Mouse (Mus musculus) layer of hippocampus, postnatal 25 days (tissue): Measurements from ENCODE around the gene Ifit1. TPM values are rescaled to one million over a fixed set of nuclear protein-coding genes. Genes with fewer than 3 reads are reported as not detected.

ENCODE experiments used
- DNase-seq, 2 experiments: peaks; one replicate each; pipeline ENCODE4 v3.0.0; 2022; ENCODE audit warnings: mixed read lengths in 2 of 2, low spot score in 1 of 2; ENCODE audit errors: extremely low spot score in 1 of 2
- total RNA-seq, 2 experiments: library from RNA; stranded (reverse); gene quantifications; 2 replicates each; pipeline ENCODE4 v1.2.3; 2021

The Ifit1 gene
- total RNA-seq, 2 experiments from 2014 or later: 0.42 to 0.49 TPM

DNA sequence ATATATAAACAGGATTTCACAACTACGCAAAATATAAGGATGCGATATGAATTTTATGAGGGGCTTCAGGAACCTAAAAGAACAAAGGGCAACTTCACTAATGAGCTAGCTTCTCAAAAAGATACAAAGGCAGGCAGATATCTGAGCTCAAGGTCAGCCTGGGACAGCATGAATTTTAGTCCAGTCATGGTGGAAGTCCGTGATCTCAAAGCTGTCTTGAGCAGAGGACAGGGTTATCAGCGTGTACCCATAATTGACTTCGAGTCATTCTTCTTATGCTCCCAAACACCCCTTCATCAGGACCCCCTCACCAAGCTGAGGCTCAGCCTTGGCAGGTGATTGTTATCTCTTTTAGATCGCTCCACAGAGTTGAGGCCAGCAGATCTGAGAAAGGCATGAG is 10.3 kb downstream of the Ifit1 start:
- no peak for DNase-seq

GRCm38 (mm10) chr19:34655227-34655805 is 14.6 kb downstream of the Ifit1 start:
- no peak for DNase-seq

GRCm38 (mm10) chr19:34656511-34657298 is 16.0 kb downstream of the Ifit1 start:
- no peak for DNase-seq

DNA sequence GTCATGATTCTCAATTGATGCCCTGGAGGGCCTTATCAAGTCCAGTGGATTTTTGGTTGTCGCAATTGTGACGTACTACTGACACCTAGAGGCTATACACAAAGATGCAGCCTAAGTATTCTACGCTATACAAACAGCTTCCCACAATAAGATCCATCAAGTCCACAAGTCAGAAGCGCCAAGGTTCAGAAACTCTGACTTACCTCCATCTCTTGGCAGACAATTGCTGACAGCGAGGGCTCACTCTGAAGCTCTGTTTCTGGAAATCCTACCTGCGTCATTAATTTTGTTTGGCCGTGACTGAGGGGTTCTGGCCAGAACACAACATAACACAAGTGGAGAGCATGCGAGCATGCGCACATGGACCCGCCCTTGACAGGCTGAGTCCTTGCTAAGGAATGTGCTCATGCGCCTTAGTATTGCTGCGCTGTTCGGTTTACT is 21.4 kb downstream of the Ifit1 start:
- DNase-seq: peak; percentile 17 to 34

DNA sequence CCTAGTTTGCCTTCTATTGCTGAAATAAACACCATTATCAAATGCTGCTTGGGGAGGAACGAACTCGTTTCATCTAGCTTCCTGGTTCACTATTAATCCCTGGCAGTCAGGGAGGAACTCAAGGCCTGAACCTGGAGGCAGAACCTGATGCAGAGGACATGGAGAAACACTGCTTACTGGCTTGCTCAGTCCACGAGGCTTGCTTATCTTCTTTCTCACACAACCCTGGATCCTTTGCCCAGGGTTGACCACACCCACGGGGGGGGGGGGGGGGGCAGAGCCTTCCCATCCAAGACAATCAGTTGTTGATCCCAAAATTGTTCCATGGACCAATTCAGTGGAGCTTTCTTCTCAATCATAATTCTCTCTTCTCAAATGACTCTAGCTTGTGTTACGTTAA is 22.1 kb downstream of the Ifit1 start:
- DNase-seq: no peak

DNA sequence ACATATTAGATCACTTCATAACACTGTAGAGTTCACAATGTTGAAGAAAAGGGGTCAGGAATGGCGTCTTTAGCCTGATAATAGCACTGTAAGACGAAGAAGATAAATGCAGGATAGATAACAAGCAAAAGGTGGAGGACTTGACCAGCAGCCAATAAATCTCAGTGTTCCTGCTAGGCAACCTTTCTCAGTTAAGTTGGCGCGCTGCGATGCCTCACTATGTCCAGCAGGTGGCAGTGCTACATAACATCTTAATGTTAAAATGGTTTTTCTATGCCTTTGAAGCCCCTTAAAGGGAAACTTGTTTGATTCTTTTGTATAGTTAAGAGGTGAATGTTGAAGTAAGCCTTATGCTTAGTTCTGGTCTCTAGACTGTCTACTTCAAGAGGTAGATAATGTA is 25.5 kb downstream of the Ifit1 start:
- DNase-seq: peak; percentile 39 to 86

GRCm38 (mm10) chr19:34673476-34673875 is 32.8 kb downstream of the Ifit1 start:
- no peak for DNase-seq

GRCm38 (mm10) chr19:34678428-34678827 is 37.8 kb downstream of the Ifit1 start:
- DNase-seq: no peak

DNA sequence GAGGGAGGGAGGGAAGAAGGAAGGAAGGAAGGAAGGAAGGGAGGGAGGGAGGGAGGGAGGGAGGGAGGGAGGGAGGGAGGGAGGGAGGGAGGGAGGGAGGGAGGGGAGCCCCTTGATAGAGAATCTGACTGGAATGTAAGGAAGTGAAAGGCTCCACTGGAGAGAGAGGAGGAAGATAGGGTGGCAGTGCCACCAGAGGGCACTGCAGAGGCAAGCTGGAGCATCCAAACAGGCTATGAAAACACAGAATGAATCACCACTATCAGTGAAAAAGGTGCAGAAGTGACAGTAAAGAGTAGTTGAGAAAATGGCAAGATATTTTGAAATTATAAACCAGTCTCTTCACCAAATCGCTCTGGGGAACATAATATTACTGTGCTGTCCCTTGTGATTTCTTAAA is 44.2 kb downstream of the Ifit1 start:
- DNase-seq: peak in 1 of 2 experiments; percentile 60

GRCm38 (mm10) chr19:34685530-34685929 is 44.9 kb downstream of the Ifit1 start:
- DNase-seq: no peak

DNA sequence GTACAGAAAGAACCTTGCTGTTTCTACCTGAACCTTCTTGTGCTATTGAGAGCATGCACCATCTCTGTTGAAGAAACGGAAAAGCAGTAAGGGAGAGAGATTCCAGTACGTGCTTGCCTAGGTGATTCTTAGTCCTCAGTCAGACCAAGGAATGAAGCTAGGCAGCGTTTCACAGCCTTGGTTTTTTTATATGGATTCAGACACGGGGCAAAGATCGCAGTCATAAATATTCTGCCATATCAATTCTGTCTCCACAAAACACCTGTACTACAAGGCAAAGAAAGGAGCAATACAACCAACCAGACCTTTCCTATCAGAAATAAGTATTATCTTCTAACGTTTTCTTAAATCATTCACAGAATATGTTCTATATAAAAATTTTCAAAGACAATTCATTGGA is 50.7 kb downstream of the Ifit1 start:
- DNase-seq: no peak

DNA sequence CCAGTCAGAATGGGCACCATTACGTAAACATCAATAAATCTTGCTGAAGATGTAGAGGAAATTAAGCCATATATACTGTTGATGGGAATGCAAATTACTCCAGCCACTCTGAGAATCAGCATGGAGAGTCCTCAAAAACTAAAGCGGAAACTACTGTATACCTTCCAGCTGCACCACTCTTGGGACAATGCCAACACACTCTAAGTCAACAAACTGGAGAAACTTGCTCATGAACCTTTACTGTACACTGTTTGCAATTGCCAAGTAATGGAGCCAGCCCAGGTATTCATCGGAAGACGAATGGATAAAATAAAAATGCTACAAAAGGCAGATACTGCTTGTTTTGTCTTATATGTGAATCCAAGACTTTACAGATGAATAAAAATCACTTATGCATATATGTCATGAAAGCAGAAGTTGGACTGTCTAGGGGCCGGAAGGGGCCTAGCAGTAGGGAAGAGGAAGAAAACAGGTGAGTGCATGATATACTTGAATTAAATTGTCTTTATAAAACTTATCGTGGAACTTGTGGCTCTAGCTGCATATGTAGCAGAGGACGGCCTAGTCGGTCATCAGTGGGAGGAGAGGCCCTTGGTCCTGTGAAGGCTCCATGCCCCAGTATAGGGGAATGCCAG is 55.8 kb downstream of the Ifit1 start:
- no peak for DNase-seq

GRCm38 (mm10) chr19:34697461-34697860 is 56.8 kb downstream of the Ifit1 start:
- no peak for DNase-seq

GRCm38 (mm10) chr19:34698432-34698831 is 57.8 kb downstream of the Ifit1 start:
- DNase-seq: no peak

GRCm38 (mm10) chr19:34698852-34699251 is 58.2 kb downstream of the Ifit1 start:
- DNase-seq: no peak

GRCm38 (mm10) chr19:34699300-34699699 is 58.6 kb downstream of the Ifit1 start:
- DNase-seq: no peak

Other genes with a start within 250 kb of the Ifit1 start
- gene Ch25h, start 165.7 kb upstream of the Ifit1 start, total RNA-seq: under 1 TPM in 1 of 2 experiments, not detected in 1; 0.32 TPM
- gene Lipa, start 113.4 kb upstream of the Ifit1 start, total RNA-seq: 10 to 100 TPM; 16.9 to 19.8 TPM
- 1 to 10 TPM; 4.5 to 4.6 TPM for gene Ifit2, start 90.2 kb upstream of the Ifit1 start, total RNA-seq
- gene Ifit3, start 57.3 kb upstream of the Ifit1 start, total RNA-seq: 1 to 10 TPM; 1.3 to 2.1 TPM
- gene Ifit1bl1, start 38.9 kb upstream of the Ifit1 start, total RNA-seq: 1 to 10 TPM; 1.1 to 1.6 TPM
- gene Ifit3b, start 32.9 kb upstream of the Ifit1 start, total RNA-seq: 1 to 10 TPM in 1 of 2 experiments, under 1 TPM in 1; 0.54 to 1.2 TPM
- under 1 TPM; 0.19 to 0.37 TPM for gene Ifit1bl2, start 128 bp upstream of the Ifit1 start, total RNA-seq
- 1 to 10 TPM; 1.2 to 1.5 TPM for gene Slc16a12, start 106.4 kb downstream of the Ifit1 start, total RNA-seq
- gene Pank1, start 238.6 kb downstream of the Ifit1 start, total RNA-seq: 10 to 100 TPM; 19.5 to 20.5 TPM